Mouse (Mus musculus) liver, adult 2 months (tissue): ENCODE measurements around the gene Atp8a2.

Experiments
- CTCF ChIP-seq: fragments of 200-500 bp; IDR thresholded peaks from 2 replicates; pipeline ENCODE4 v1.5.1; 2011; ENCODE audit warnings: low read depth, low read length, control low read depth
- POLR2A ChIP-seq: fragments of 200-500 bp; IDR thresholded peaks from 2 replicates; pipeline ENCODE4 v1.6.1; 2011; ENCODE audit warnings: low read length, control low read depth; ENCODE audit not compliant: insufficient read depth; ENCODE audit errors: extremely low read depth

- TF ChIP-seq POLR2A, result no peak
- TF ChIP-seq CTCF, result no peak
Measured at GRCm38 (mm10) chr14:59752401-59752800, 444.6 kb downstream of the Atp8a2 start.
